Mouse (Mus musculus): Measurements from ENCODE around the gene Klf17. TPM values are rescaled to one million over a fixed set of nuclear protein-coding genes. Genes with fewer than 3 reads are reported as not detected.
"Not testable (repeated sequence)": the region's sequence is repeated elsewhere in the genome, so short reads cannot be mapped to it uniquely, and the experiment has no call there.

Klf17 gene
- polyA plus RNA-seq, 1 experiment from 2014 or later: not detected

- not testable (repeated sequence) for H3K27me3 ChIP-seq; H3K36me3 ChIP-seq; ATAC-seq (ENCODE audit: insufficient number of reproducible peaks, insufficient read depth, low FRiP score, low TSS enrichment); H3K9ac ChIP-seq; H3K4me3 ChIP-seq; H3K4me2 ChIP-seq (replicated peaks); H3K27ac ChIP-seq; H3K9me3 ChIP-seq; H3K4me1 ChIP-seq
- WGBS: 77% methylated on average over 5 of the region's 5 CpGs
Observed at GRCm38 (mm10) chr4:117752469-117752868, 13.0 kb downstream of the Klf17 start.

DNA sequence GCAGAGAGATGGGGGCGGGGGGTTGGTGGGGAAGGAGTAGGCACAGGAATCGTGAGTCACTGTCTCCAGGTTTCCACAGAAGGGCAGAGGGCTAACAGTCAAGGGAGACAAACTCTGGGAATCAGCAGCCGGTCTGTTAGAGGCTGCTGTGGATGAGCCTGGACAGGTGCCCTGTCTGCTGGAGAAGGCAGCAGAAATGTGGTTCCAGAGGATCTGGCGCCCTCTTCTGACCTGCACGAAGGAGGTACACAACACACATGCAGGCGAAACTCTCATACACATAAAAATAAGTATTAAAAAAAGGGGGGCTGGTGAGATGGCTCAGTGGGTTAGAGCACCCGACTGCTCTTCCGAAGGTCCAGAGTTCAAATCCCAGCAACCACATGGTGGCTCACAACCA is 27.9 kb downstream of the Klf17 start:
- no peak overlapping the region for H3K9ac ChIP-seq
- H3K9me3 ChIP-seq: no peaks in the 10 kb centered on the region
- WGBS: 46% methylated on average over 8 of the region's 8 CpGs
- no peak overlapping the region for H3K4me2 ChIP-seq (replicated peaks)
- no peaks in the 10 kb centered on the region for H3K36me3 ChIP-seq
- H3K4me1 ChIP-seq: no peaks in the 10 kb centered on the region
- no peaks in the 10 kb centered on the region for H3K27me3 ChIP-seq
- no peak overlapping the region for H3K4me3 ChIP-seq
- H3K27ac ChIP-seq: no peak overlapping the region
- no peak for ATAC-seq (ENCODE audit: insufficient number of reproducible peaks, insufficient read depth, low FRiP score, low TSS enrichment)

DNA sequence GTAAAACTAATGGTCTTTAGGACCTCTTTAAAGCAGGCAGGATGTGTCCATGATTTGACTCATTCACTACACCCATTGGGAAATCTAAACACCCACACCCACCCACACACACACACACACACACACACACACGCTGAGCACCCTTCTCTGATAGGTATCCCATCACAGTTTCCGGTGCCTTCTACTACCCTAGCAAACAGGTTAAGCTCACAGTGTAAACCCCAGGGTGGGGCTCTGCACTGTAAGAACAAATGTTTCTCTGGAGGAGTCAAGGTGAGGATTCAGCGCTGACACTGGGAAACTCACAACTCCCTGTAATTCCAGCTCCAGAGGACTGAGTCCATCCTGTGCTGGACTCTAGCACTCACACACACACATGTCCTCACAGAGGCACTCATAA is 33.5 kb downstream of the Klf17 start:
- no peaks in the 10 kb centered on the region for H3K9me3 ChIP-seq
- H3K4me3 ChIP-seq: no peak overlapping the region
- no peak overlapping the region for H3K27ac ChIP-seq
- no peaks in the 10 kb centered on the region for H3K27me3 ChIP-seq
- ATAC-seq (ENCODE audit: insufficient number of reproducible peaks, insufficient read depth, low FRiP score, low TSS enrichment): no peak
- no peaks in the 10 kb centered on the region for H3K36me3 ChIP-seq
- H3K4me1 ChIP-seq: no peaks in the 10 kb centered on the region
- no peak overlapping the region for H3K4me2 ChIP-seq (replicated peaks)
- H3K9ac ChIP-seq: no peak overlapping the region
- WGBS: 82% methylated on average over 3 of the region's 3 CpGs

DNA sequence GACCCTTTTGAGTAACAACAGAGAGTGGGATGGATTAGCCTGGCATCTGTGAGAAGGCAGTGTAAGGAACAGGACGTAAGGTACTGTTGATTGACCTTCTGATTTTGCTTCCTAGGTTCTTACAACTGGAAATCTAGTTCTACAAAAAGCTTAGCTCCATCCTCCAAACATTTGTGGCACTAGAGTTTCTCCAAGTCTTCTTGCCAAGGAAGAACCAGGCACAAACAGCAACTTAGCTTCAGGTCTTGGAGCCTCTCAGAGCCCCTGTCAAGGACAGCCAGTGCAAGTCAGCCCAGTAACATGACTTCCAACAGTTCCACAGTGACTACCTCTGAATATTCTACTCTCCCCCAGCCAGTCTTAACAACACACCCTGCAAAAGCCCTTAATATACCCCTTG is 41.3 kb downstream of the Klf17 start, which contains the start of gene Gm12845:
Gene Gm12845, plus strand, starts transcription at position 301 of the 400 bp plus-strand sequence.
- WGBS: 84% methylated on average over 1 of the region's 1 CpGs

GRCm38 (mm10) chr4:117713303-117714098 is 51.9 kb downstream of the Klf17 start:
- Histone ChIP-seq H3K27me3 (no peaks in the 10 kb centered on the region), H3K9ac (no peak overlapping the region), H3K4me2 (replicated peaks) (no peak overlapping the region), H3K4me3 (no peak overlapping the region), H3K4me1 (no peaks in the 10 kb centered on the region), H3K9me3 (no peaks in the 10 kb centered on the region), H3K27ac (no peak overlapping the region), H3K36me3 (no peaks in the 10 kb centered on the region)
- no peak for ATAC-seq (ENCODE audit: insufficient number of reproducible peaks, insufficient read depth, low FRiP score, low TSS enrichment)
- WGBS: 71% methylated on average over 6 of the region's 6 CpGs

More for the DNA sequence above, 41.3 kb downstream of the Klf17 start, which contains the start of gene Gm12845:
- Histone ChIP-seq H3K27me3 (no peaks in the 10 kb centered on the region), H3K36me3 (no peaks in the 10 kb centered on the region), H3K9me3 (no peaks in the 10 kb centered on the region), H3K4me1 (no peaks in the 10 kb centered on the region), H3K4me2 (replicated peaks) (no peak within 1 kb of the TSS), H3K9ac (no peak within 1 kb of the TSS), H3K27ac (no peak within 1 kb of the TSS), H3K4me3 (no peak within 1 kb of the TSS)
- ATAC-seq (ENCODE audit: insufficient number of reproducible peaks, insufficient read depth, low FRiP score, low TSS enrichment): no peak

GRCm38 (mm10) chr4:117712314-117712713 is 53.1 kb downstream of the Klf17 start:
- no peaks in the 10 kb centered on the region for H3K4me1 ChIP-seq
- no peak overlapping the region for H3K27ac ChIP-seq
- no peaks in the 10 kb centered on the region for H3K27me3 ChIP-seq
- no peaks in the 10 kb centered on the region for H3K36me3 ChIP-seq
- no peak for ATAC-seq (ENCODE audit: insufficient number of reproducible peaks, insufficient read depth, low FRiP score, low TSS enrichment)
- no peak overlapping the region for H3K9ac ChIP-seq
- 85% methylated on average over 3 of the region's 3 CpGs for WGBS
- H3K4me2 ChIP-seq (replicated peaks): no peak overlapping the region
- H3K4me3 ChIP-seq: no peak overlapping the region
- no peaks in the 10 kb centered on the region for H3K9me3 ChIP-seq

GRCm38 (mm10) chr4:117708780-117709550 is 56.5 kb downstream of the Klf17 start:
- Histone ChIP-seq H3K4me2 (replicated peaks) (no peak overlapping the region), H3K27ac (no peak overlapping the region), H3K4me1 (no peaks in the 10 kb centered on the region), H3K4me3 (no peak overlapping the region), H3K27me3 (no peaks in the 10 kb centered on the region), H3K9me3 (no peaks in the 10 kb centered on the region), H3K9ac (no peak overlapping the region), H3K36me3 (no peaks in the 10 kb centered on the region)
- WGBS: 72% methylated on average over 3 of the region's 3 CpGs
- no peak for ATAC-seq (ENCODE audit: insufficient number of reproducible peaks, insufficient read depth, low FRiP score, low TSS enrichment)

Other genes starting within 250 kb of the Klf17 start
- 172 and 173 TPM in 2 replicates for gene Eri3, start 215.3 kb downstream of the Klf17 start, polyA plus RNA-seq (2016; fragmentation: Nextera tagmentation; extraction: Ambion mirVana)
- 81.0 and 82.6 TPM in 2 replicates for gene Dmap1, start 83.4 kb downstream of the Klf17 start, polyA plus RNA-seq (2016; fragmentation: Nextera tagmentation; extraction: Ambion mirVana)
- gene Gm12845, start 41.2 kb downstream of the Klf17 start, polyA plus RNA-seq (2016; fragmentation: Nextera tagmentation; extraction: Ambion mirVana): not detected in 2 replicates
- 14.3 and 16.0 TPM in 2 replicates for gene Slc6a9, start 68.9 kb upstream of the Klf17 start, polyA plus RNA-seq (2016; fragmentation: Nextera tagmentation; extraction: Ambion mirVana)
- 1.8 and 2.3 TPM in 2 replicates for gene Ccdc24, start 106.9 kb upstream of the Klf17 start, polyA plus RNA-seq (2016; fragmentation: Nextera tagmentation; extraction: Ambion mirVana)
- gene B4galt2, start 117.8 kb upstream of the Klf17 start, polyA plus RNA-seq (2016; fragmentation: Nextera tagmentation; extraction: Ambion mirVana): 42.8 and 43.1 TPM in 2 replicates
- gene Atp6v0b, start 121.7 kb upstream of the Klf17 start, polyA plus RNA-seq (2016; fragmentation: Nextera tagmentation; extraction: Ambion mirVana): 181 and 194 TPM in 2 replicates
- 21.0 and 21.7 TPM in 2 replicates for gene Dph2, start 126.4 kb upstream of the Klf17 start, polyA plus RNA-seq (2016; fragmentation: Nextera tagmentation; extraction: Ambion mirVana)
- gene Ipo13, start 149.4 kb upstream of the Klf17 start, polyA plus RNA-seq (2016; fragmentation: Nextera tagmentation; extraction: Ambion mirVana): 50.3 and 52.6 TPM in 2 replicates
- 2.4 and 3.4 TPM in 2 replicates for gene Artn, start 164.1 kb upstream of the Klf17 start, polyA plus RNA-seq (2016; fragmentation: Nextera tagmentation; extraction: Ambion mirVana)